Mouse (Mus musculus) heart, adult 8-10 months (tissue): Measurements from ENCODE around the gene Rdh16. TPM values are rescaled to one million over a fixed set of nuclear protein-coding genes. Genes with fewer than 3 reads are reported as not detected.

Experiments
- total RNA-seq, 4 experiments: library from RNA; stranded (reverse); gene quantifications; 2 replicates each; pipeline ENCODE4 v1.2.4; 2022

Rdh16 gene
- total RNA-seq, 4 experiments from 2014 or later, result not detected

Other genes starting within 250 kb of the Rdh16 start
- 10 to 100 TPM; 64.0 to 88.9 (median 74.0) TPM for gene Lrp1, start 180.0 kb upstream of the Rdh16 start, total RNA-seq
- gene Stat6, start 158.2 kb upstream of the Rdh16 start, total RNA-seq, result 10 to 100 TPM; 38.4 to 43.7 (median 43.2) TPM
- gene Nemp1, start 134.3 kb upstream of the Rdh16 start, total RNA-seq, result 1 to 10 TPM; 3.0 to 5.1 (median 3.6) TPM
- gene Nab2, start 132.6 kb upstream of the Rdh16 start, total RNA-seq, result 10 to 100 TPM in 1 of 4 experiments, 1 to 10 TPM in 3; 5.0 to 10.3 (median 6.6) TPM
- under 1 TPM in 1 of 4 experiments, not detected in 3; 0.08 TPM for gene Myo1a, start 96.0 kb upstream of the Rdh16 start, total RNA-seq
- gene Tac2, start 76.7 kb upstream of the Rdh16 start, total RNA-seq, result not detected
- gene Zbtb39, start 61.6 kb upstream of the Rdh16 start, total RNA-seq, result 1 to 10 TPM; 6.4 to 7.9 (median 7.5) TPM
- 1 to 10 TPM; 3.8 to 4.8 (median 4.2) TPM for gene Gpr182, start 49.4 kb upstream of the Rdh16 start, total RNA-seq
- gene Rdh1, start 41.4 kb upstream of the Rdh16 start, total RNA-seq, result under 1 TPM in 1 of 4 experiments, not detected in 3; 0.06 TPM
- gene Rdh16f1, start 41.4 kb upstream of the Rdh16 start, total RNA-seq, result under 1 TPM in 1 of 4 experiments, not detected in 3; 0.22 TPM
- gene Rdh9, start 24.8 kb upstream of the Rdh16 start, total RNA-seq, result under 1 TPM in 2 of 4 experiments, not detected in 2; 0.09 to 0.22 TPM
- not detected for gene Rdh19, start 48.8 kb downstream of the Rdh16 start, total RNA-seq
- gene Rdh16f2, start 65.3 kb downstream of the Rdh16 start, total RNA-seq, result not detected
- under 1 TPM in 1 of 4 experiments, not detected in 3; 0.19 TPM for gene Rdh7, start 87.7 kb downstream of the Rdh16 start, total RNA-seq
- not detected for gene Sdr9c7, start 97.4 kb downstream of the Rdh16 start, total RNA-seq
- gene Hsd17b6, start 206.5 kb downstream of the Rdh16 start, total RNA-seq, result not detected
- 1 to 10 TPM; 1.5 to 2.2 (median 1.7) TPM for gene Prim1, start 214.0 kb downstream of the Rdh16 start, total RNA-seq
- gene Naca, start 234.4 kb downstream of the Rdh16 start, total RNA-seq, result 100 to 1,000 TPM; 503 to 580 (median 537) TPM